Mouse (Mus musculus) WW6 (cell line): ENCODE data around the gene Olfr512.

Experiments
- DNase-seq: peaks from one replicate; pipeline ENCODE4 v3.0.0-alpha.2; 2013; ENCODE audit warnings: low read depth, low spot score

Olfr512 gene

DNA sequence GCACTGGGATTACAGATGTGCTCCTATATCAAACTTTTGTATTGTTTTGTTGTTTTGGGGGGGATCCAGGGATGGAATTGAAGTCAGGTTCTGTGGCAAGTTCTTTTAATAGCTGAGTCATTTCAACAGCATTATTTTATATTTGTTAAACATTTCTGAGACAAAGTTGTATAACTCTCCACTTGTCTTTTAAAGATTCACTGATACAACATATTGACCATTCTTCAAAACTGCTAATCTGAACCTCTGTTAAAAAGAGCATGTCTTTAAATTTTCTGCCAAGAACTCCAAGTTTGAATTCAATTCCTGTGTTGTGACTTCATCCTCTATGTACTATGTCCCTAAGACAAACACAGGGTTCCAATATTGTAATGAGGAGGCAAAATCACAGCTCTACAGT lies at the start of gene Olfr512:
Olfr512 (plus strand) TSS at position 301 of the 400 bp plus-strand sequence.
- no peak for DNase-seq

DNA sequence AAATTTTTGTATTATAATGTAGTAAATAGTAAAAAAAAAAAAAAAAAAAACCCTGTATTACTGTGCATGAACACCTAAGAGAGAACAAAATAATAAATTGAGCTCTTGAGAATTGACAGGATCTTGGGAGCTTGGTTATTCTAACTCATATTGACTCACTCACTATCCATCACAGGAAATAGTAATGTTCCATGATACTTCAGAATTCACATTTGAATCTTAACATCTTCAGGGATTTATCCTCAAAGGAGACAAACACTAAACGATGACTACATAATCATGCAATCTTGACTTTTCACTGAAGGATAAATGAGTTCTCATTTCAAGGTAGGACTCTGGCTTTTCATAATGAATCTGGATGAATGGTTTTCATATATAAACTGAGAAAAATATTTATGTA lies 47.0 kb upstream of the Olfr512 start, which contains the start of gene Olfr510:
Olfr510 (plus strand) TSS at position 301 of the 400 bp plus-strand sequence.
- DNase-seq: no peak

DNA sequence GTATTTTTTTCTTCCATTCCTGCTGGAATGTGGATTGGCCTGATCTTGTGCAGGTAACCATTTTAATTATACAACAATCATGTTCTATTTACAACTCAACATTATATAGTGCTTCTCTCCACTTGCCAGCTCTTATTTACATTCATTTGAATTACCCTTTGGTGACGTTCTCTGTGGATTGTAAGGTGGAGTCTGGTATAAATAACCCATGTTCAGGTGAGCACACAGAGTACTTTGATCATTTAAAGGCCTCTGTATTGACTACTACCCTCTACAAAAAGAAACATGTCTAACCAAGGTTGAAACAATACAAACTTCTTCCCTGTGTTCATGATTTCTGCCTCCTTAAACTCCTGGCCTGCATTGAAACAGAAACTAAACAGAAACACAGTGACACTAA lies 42.1 kb upstream of the Olfr512 start:
- no peak for DNase-seq

DNA sequence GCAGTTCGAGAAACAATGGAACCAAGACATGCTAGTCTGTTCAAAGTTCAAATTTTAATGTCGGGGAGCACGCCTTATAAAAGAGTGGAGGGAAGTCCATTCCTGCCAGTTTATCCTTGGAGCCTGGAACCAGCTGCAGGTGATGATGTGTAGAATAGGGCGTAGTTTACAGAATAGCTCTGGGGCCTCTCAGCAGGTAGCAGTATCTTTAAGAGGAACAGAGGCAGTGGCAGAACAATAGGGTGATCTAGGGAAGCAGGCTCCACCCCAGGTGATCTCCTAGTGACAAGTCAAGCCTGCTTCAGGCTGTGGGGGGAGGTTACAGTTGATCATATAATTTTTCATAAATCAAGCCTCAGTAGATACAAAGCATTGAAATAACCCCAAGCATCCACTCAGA lies 34.2 kb upstream of the Olfr512 start:
- DNase-seq: no peak

DNA sequence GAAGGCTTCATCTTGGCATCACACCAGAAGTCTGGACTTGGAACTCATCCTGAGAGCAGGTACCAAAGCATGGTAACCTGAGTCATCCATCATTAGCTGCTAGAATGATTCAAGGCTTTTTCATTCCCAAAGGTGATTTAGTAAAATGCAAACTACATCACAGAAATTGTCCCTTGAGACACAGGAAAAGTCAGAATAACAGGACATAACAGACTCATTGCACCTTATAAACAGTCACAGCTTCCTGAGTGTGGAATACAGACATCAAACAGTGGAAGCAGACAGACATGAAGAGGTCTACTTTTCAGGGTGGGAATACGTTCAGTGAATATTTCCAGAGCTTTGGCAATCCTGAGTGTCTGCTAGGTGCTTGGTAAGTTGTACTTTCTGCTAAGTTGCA lies 37.6 kb downstream of the Olfr512 start, which contains the start of gene Olfr513:
Olfr513 (plus strand) TSS at position 301 of the 400 bp plus-strand sequence.
- DNase-seq: no peak

DNA sequence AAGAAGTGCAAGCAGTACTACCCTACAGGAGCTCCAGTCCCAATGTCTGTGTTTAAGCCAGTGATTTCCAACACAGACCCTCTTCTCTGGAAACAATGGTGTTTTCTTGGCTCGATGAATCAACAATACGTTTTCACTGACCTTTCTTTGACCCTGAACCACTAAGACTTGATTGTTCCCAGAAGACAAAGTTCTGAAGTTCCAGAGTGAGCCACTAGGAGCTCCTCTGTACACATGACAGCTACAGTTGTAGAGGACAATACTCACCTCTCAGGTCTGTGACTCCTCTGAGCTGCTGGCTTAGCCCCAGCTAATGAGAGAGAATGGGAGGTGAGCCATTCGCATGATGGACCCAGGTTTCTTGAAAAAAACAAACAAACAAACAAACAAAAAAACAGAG lies 47.3 kb downstream of the Olfr512 start:
- DNase-seq: peak; percentile 28
